Mouse (Mus musculus) brain, embryonic 14.5 days (tissue): ENCODE data around the gene Arhgef3.

Experiments used
- CTCF ChIP-seq: fragments of 200-500 bp; IDR thresholded peaks from 2 replicates; pipeline ENCODE4 v1.5.1; 2012; ENCODE audit warnings: inconsistent platforms, mild to moderate bottlenecking, moderate library complexity, borderline replicate concordance; ENCODE audit not compliant: insufficient read depth, insufficient read length; ENCODE audit errors: extremely low read depth
- POLR2A ChIP-seq: fragments of 200-500 bp; IDR thresholded peaks from 2 replicates; pipeline ENCODE4 v1.6.1; 2012; ENCODE audit warnings: mild to moderate bottlenecking, inconsistent platforms, borderline replicate concordance; ENCODE audit not compliant: poor library complexity, insufficient read depth, insufficient read length, severe bottlenecking; ENCODE audit errors: extremely low read depth

DNA sequence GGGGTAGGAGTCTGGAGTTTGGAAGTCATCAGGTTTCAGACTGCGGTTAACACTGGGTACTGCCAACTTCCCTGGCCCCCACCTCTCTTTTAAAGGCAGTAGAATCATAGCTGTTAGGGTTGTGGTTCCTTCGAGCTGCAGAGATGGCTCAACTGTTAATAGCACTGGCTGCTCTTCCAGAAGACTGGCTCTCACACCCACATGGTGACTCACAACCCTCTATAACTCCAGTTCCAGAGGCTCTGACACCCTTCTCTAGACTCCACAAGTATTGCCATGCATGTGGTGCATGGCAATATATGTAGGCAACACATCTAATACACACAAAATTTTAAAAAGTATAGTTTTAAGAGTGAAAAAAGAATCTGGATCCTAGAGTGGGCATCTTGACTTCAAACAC lies 128.1 kb downstream of the Arhgef3 start:
- no peak for TF ChIP-seq CTCF
- no peak for TF ChIP-seq POLR2A
